Mouse (Mus musculus): ENCODE measurements around the gene Dusp18. TPM values are rescaled to one million over a fixed set of nuclear protein-coding genes. Genes with fewer than 3 reads are reported as not detected.
"Not testable (repeated sequence)": the region's sequence is repeated elsewhere in the genome, so short reads cannot be mapped to it uniquely, and the experiment has no call there.

Gene Dusp18
- total RNA-seq, 2 experiments from 2014 or later, result 18.8 to 21.0 TPM

DNA sequence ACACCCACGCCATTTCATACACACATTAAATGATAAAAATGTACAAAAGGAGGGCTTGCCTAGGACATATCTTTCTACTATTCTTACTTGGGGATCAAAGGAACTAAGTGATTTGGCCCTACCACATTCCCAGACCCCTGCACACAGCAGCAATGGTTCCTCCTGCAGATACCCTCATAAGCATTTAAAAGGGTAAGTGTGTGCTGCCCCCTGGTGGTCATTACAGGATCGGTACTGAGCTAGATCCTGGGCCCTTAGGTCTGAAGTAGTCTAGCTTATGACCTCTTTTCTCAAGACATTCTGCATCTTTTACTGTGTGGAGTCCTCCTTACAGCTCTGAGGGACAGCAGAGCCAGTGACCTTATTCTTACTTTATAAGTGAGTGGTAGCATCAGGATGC lies 15.2 kb upstream of the Dusp18 start:
- intact Hi-C loops (cut with DNase I), result loop anchor here (5.0 kb wide), 1 partner anchor 68 kb away; no protein-coding TSS in a partner anchor
- DNase-seq (ENCODE audit: extremely low spot score in 1 of 2, low spot score in 2 of 2), result peak; percentile 34 to 65

GRCm38 (mm10) chr11:3883711-3884110 lies 11.3 kb upstream of the Dusp18 start:
- DNase-seq (ENCODE audit: extremely low spot score in 1 of 2, low spot score in 2 of 2), result no peak
- intact Hi-C loops (cut with DNase I), result no loop called here

DNA sequence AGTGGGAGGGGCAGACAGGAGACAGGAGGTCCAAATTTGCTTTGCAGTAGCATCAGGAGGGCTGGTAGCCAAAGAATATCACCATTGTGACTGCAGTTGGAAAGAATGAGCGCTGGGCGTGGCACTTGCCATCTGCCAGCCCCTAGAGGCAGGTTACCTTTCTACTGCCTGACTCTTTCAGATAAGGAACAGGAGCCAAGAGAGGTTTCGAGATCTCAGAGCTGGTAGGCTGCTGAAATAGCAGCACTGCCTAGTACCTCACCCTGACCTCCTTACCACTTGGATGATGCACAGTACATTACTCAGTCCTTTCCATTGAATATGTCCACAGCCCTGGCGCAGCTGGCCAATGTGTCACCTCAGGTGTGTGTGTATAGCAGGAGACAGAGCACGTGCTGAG lies 7.7 kb upstream of the Dusp18 start:
- DNase-seq (ENCODE audit: extremely low spot score in 1 of 2, low spot score in 2 of 2), result no peak
- intact Hi-C loops (cut with DNase I), result no loop called here

- no peak for DNase-seq (ENCODE audit: extremely low spot score in 1 of 2, low spot score in 2 of 2)
- intact Hi-C loops (cut with DNase I), result no loop called here
Observed at GRCm38 (mm10) chr11:3893970-3894369, 1.1 kb upstream of the Dusp18 start.

DNA sequence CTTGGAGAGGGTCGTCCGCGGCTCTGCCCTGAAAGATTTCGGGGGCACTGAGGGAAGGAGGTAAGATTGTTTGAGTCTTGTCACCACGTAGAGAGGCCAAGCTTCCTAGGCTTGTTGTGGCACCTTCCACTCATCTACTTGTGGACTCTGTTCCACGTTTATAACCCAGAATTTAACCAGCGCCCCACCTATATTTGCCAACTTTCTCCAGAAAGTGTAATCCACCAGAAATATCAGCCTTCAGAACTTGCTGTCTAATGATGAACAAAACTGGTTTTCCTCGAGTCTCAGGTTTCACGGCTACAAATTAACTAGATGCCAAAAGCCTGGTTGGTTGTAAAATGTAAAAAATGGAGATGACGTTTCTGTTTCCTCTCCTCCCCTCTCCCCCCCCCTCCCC lies 418 bp downstream of the Dusp18 start:
- no peak for DNase-seq (ENCODE audit: extremely low spot score in 1 of 2, low spot score in 2 of 2)
- intact Hi-C loops (cut with DNase I), result no loop called here

GRCm38 (mm10) chr11:3895933-3896332 lies 893 bp downstream of the Dusp18 start:
- intact Hi-C loops (cut with DNase I), result no loop called here
- DNase-seq (ENCODE audit: extremely low spot score in 1 of 2, low spot score in 2 of 2), result no peak

GRCm38 (mm10) chr11:3900296-3900695 lies 5.3 kb downstream of the Dusp18 start:
- intact Hi-C loops (cut with DNase I), result no loop called here
- no peak for DNase-seq (ENCODE audit: extremely low spot score in 1 of 2, low spot score in 2 of 2)

DNA sequence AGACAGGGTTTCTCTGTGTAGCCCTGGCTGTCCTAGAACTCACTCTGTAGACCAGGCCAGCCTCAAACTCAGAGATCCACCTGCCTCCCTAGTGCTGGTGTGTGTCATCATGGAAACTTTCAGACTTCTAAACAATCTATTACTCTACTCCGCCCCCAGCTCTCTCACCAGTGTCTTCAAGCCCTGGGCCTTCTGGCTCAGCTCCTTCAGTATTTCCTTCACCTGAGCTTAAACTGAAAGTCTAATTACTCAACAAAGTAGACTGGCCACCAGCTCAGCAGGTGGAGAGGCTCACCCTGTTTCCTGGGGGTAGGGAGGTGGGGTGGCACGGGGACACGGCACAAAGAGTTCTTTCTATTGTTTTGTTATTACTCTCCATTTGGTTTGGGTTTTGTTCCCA lies 7.5 kb downstream of the Dusp18 start:
- DNase-seq (ENCODE audit: extremely low spot score in 1 of 2, low spot score in 2 of 2), result no peak
- intact Hi-C loops (cut with DNase I), result no loop called here

GRCm38 (mm10) chr11:3903046-3903445 lies 8.0 kb downstream of the Dusp18 start:
- intact Hi-C loops (cut with DNase I), result no loop called here
- peak; percentile 73 to 92 for DNase-seq (ENCODE audit: extremely low spot score in 1 of 2, low spot score in 2 of 2)

DNA sequence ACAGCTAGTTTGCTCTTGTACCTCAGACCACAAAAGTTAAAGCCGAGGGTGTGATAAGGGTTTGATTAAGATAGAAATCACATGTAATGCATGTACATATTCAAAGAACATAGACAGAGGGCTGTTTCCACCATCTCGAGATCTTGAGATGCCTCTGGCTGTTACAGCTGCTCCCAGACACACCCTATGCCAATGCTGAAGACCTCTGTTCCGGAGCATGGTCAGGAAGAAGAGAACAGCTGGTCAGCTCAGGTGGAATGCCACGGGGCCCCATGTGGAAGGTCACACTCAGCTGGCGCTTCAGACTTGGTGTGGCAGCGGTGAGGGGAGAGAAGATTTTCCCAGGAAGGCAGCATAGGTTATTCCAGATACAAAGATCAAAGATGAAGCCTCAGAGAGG lies 9.6 kb downstream of the Dusp18 start:
- no peak for DNase-seq (ENCODE audit: extremely low spot score in 1 of 2, low spot score in 2 of 2)
- intact Hi-C loops (cut with DNase I), result no loop called here

DNA sequence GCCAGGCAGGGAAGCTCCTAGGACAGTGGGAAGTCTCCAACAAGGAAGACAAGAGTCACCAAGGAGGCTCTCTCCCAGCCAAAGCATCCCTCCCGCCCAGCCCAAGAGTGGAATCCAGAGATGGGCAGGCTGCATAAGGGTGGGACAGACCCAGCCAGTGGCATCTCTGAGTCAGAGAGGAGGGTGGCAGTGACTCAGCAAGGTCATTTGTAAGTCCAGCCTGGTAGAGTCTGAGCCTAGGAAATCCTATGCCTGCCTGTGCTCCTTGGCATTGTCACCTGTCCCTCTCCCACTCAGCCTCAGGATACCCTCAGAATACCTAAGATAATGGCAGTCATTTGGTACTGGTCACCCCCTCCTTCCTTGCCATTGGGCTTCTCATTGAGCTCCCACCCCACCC lies 10.4 kb downstream of the Dusp18 start:
- no peak for DNase-seq (ENCODE audit: extremely low spot score in 1 of 2, low spot score in 2 of 2)
- intact Hi-C loops (cut with DNase I), result no loop called here

- intact Hi-C loops (cut with DNase I), result no loop called here
- no peak for DNase-seq (ENCODE audit: extremely low spot score in 1 of 2, low spot score in 2 of 2)
Observed at GRCm38 (mm10) chr11:3909236-3909635, 14.2 kb downstream of the Dusp18 start.

- intact Hi-C loops (cut with DNase I), result loop anchor here (5.0 to 10.0 kb wide), 3 partner anchors 103 to 376 kb away; no protein-coding TSS in a partner anchor
- no peak for DNase-seq (ENCODE audit: extremely low spot score in 1 of 2, low spot score in 2 of 2)
Observed at GRCm38 (mm10) chr11:3910513-3911310, 15.7 kb downstream of the Dusp18 start.

DNA sequence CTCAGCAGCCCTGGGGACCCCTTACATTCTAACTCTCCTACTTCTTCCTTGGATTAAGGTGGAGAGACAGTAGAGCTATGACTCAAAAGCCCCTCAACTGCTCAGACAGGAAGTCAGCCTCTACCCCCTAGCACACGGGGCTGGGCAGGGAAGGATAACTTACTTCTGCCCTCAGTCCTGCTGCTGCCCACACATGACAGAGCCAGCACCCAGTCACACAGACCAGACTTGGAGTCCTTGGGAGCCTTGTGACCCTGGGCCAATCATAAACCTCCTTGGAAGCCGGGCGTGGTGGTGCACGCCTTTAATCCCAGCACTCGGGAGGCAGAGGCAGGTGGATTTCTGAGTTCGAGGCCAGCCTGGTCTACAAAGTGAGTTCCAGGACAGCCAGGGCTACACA lies 16.4 kb downstream of the Dusp18 start:
- not testable (repeated sequence) for DNase-seq (ENCODE audit: extremely low spot score in 1 of 2, low spot score in 2 of 2)
- intact Hi-C loops (cut with DNase I), result loop anchor here (5.0 to 10.0 kb wide), 3 partner anchors 104 to 377 kb away; no protein-coding TSS in a partner anchor

GRCm38 (mm10) chr11:3912100-3912874 lies 17.2 kb downstream of the Dusp18 start:
- intact Hi-C loops (cut with DNase I), result loop anchor here (5.0 to 10.0 kb wide), 3 partner anchors 105 to 377 kb away; no protein-coding TSS in a partner anchor
- peak; percentile 54 to 55 for DNase-seq (ENCODE audit: extremely low spot score in 1 of 2, low spot score in 2 of 2)

- intact Hi-C loops (cut with DNase I), result loop anchor here (5.0 to 10.0 kb wide), 3 partner anchors 106 to 378 kb away; no protein-coding TSS in a partner anchor
- peak in 1 of 2 experiments; percentile 66 for DNase-seq (ENCODE audit: extremely low spot score in 1 of 2, low spot score in 2 of 2)
Observed at GRCm38 (mm10) chr11:3912875-3913271, 17.8 kb downstream of the Dusp18 start.

GRCm38 (mm10) chr11:3913316-3914108 lies 18.5 kb downstream of the Dusp18 start:
- intact Hi-C loops (cut with DNase I), result loop anchor here (5.0 to 10.0 kb wide), 3 partner anchors 106 to 379 kb away; no protein-coding TSS in a partner anchor

GRCm38 (mm10) chr11:3914109-3914840 lies 19.2 kb downstream of the Dusp18 start, which contains the start of gene Slc35e4:
Slc35e4 (minus strand) TSS chr11:3914664.
- intact Hi-C loops (cut with DNase I), result loop anchor here (5.0 to 10.0 kb wide), 3 partner anchors 107 to 379 kb away; no protein-coding TSS in a partner anchor
- DNase-seq (ENCODE audit: extremely low spot score in 1 of 2, low spot score in 2 of 2), result peak; percentile 67 to 84

More at GRCm38 (mm10) chr11:3913316-3914108, 18.5 kb downstream of the Dusp18 start:
- peak; percentile 91 to 96 for DNase-seq (ENCODE audit: extremely low spot score in 1 of 2, low spot score in 2 of 2)

Data from left cerebral cortex, postnatal 10 days (tissue).